17 mouse cellular contexts compared by ENCODE assay signal in genomic region chr2:158722135-158722534, GRCm38 (mm10). TPM values are rescaled to one million over a fixed set of nuclear protein-coding genes. Genes with fewer than 3 reads are reported as not detected.
DNase-seq lines count a peak whose midpoint lies in the region; ATAC-seq and TF ChIP-seq lines count a peak whose summit lies in the region.
"Had no signal": no experiment of that assay in that cellular context is flagged by ENCODE, and none has a peak within 500 bp of the region (broad histone marks: within the 10 kb centered on the region; RNA-seq: fewer than 3 reads in every experiment).

No protein-coding gene starts in this region.

- H3K9me3 ChIP-seq in heart, postnatal 0 days (replicated peaks; ENCODE audit: control insufficient read depth, low read length) = no peaks in the 10 kb centered on the region
- H3K9me3 ChIP-seq in liver, postnatal 0 days (ENCODE audit: low read length) = no peaks in the 10 kb centered on the region
- H3K9me3 ChIP-seq in liver, embryonic 11.5 days (ENCODE audit: control insufficient read depth, low read length) = no peaks in the 10 kb centered on the region
- no peaks in the 10 kb centered on the region for H3K9me3 ChIP-seq in CH12.LX (replicated peaks; ENCODE audit: low read length)
- no peaks in the 10 kb centered on the region for H3K9me3 ChIP-seq in kidney, postnatal 0 days (replicated peaks; ENCODE audit: low read length)
- H3K9me3 ChIP-seq: heart, embryonic 12.5 days; hindbrain, embryonic 15.5 days; limb, embryonic 13.5 days had no signal

- no peak overlapping the region for H3K9ac ChIP-seq in heart, postnatal 0 days (replicated peaks; ENCODE audit: low read depth, low read length)
- no peak overlapping the region for H3K9ac ChIP-seq in liver, postnatal 0 days (replicated peaks)
- no peak overlapping the region for H3K9ac ChIP-seq in liver, embryonic 11.5 days (ENCODE audit: low read depth, low read length)
- peak overlapping the region; percentile 51; the same call in 1 of the 2 replicates for H3K9ac ChIP-seq in CH12.LX (ENCODE audit: insufficient read depth, low read depth)
- H3K9ac ChIP-seq in kidney, postnatal 0 days (ENCODE audit: low read depth, low read length) = no peak overlapping the region
- H3K9ac ChIP-seq: heart, embryonic 12.5 days; hindbrain, embryonic 15.5 days; limb, embryonic 13.5 days had no signal

- no peak for DNase-seq in heart, postnatal 0 days (ENCODE audit: low spot score)
- DNase-seq in heart, postnatal 36 days = no peak
- no peak for DNase-seq in liver, postnatal 0 days
- no peak for DNase-seq in liver, embryonic 11.5 days (ENCODE audit: low spot score)
- DNase-seq in CH12.LX (ENCODE audit: extremely low read depth) = no peak
- no peak for DNase-seq in kidney, postnatal 0 days (ENCODE audit: low spot score)
- DNase-seq in frontal cortex, postnatal 36 days (ENCODE audit: low spot score in 2 of 2) = no peak
- DNase-seq in embryo, embryonic 11 days = no peak
- DNase-seq: adrenal gland, postnatal 36 days; cerebellum, adult 9-11 months; gastrocnemius, adult 2 months; lung, adult 2 months; midbrain, embryonic 14.5 days had no signal

- TF ChIP-seq RAD21 in CH12.LX (IDR thresholded peaks at IDR 0.05; ENCODE audit: low read depth, low read length) = no peak

- H3K36me3 ChIP-seq in heart, postnatal 0 days (replicated peaks; ENCODE audit: control insufficient read depth, insufficient read depth, low read length) = no peaks in the 10 kb centered on the region
- H3K36me3 ChIP-seq in liver, postnatal 0 days (replicated peaks; ENCODE audit: insufficient read depth, low read length) = no peaks in the 10 kb centered on the region
- H3K36me3 ChIP-seq in liver, embryonic 11.5 days (ENCODE audit: control insufficient read depth, insufficient read depth, low read length) = no peaks in the 10 kb centered on the region
- peaks cover 21 to 51% of the 10 kb centered on the region in 2 experiments for H3K36me3 ChIP-seq in CH12.LX (replicated peaks in 1 of 2; ENCODE audit: control insufficient read depth in 1 of 2, insufficient read depth in 1 of 2, low read length in 1 of 2)
- H3K36me3 ChIP-seq in kidney, postnatal 0 days (ENCODE audit: insufficient read depth, low read length) = no peaks in the 10 kb centered on the region
- H3K36me3 ChIP-seq: heart, embryonic 12.5 days; hindbrain, embryonic 15.5 days; limb, embryonic 13.5 days had no signal

- dilution Hi-C loops in CH12.LX (cut with MboI; ENCODE audit: extremely low pct_ligation_motif_present, extremely low pct_unique_long_range_greater_than_20kb, low sequenced_read_pairs) = no loop called here

- 19% methylated on average over 4 of the region's 4 CpGs for WGBS in heart, postnatal 0 days
- 47% methylated on average over 3 of the region's 4 CpGs for WGBS in liver, postnatal 0 days (ENCODE audit: insufficient replicate concordance)
- WGBS in liver, embryonic 11.5 days = 69% methylated on average over 4 of the region's 4 CpGs
- WGBS in kidney, postnatal 0 days = 76% methylated on average over 4 of the region's 4 CpGs

- no peak for TF ChIP-seq CTCF in heart, postnatal 0 days (IDR thresholded peaks at IDR 0.05; ENCODE audit: low read depth)
- TF ChIP-seq CTCF in liver, postnatal 0 days (IDR thresholded peaks at IDR 0.05; ENCODE audit: low read depth) = no peak
- no peak for TF ChIP-seq CTCF in CH12.LX (conservative IDR thresholded peaks at IDR 0.05 in 1 of 2, IDR thresholded peaks at IDR 0.05 in 1 of 2; ENCODE audit: low read depth in 2 of 2, low read length in 2 of 2)
- TF ChIP-seq CTCF in kidney, postnatal 0 days (IDR thresholded peaks at IDR 0.05; ENCODE audit: low read depth) = no peak

- ATAC-seq in heart, postnatal 0 days (ENCODE audit: insufficient read depth, low read depth) = no peak
- ATAC-seq in liver, postnatal 0 days = no peak
- ATAC-seq in liver, embryonic 11.5 days (replicated peaks; ENCODE audit: low FRiP score) = no peak
- ATAC-seq in kidney, postnatal 0 days (replicated peaks; ENCODE audit: low FRiP score, low read depth) = no peak; the same call in 1 of the 2 replicates
- ATAC-seq: forebrain, embryonic 14.5 days had no signal

- peaks cover 54% of the 10 kb centered on the region for H3K79me2 ChIP-seq in CH12.LX (replicated peaks; ENCODE audit: control insufficient read depth, extremely low read depth, insufficient read depth, poor library complexity, severe bottlenecking)

- H3K4me1 ChIP-seq in heart, postnatal 0 days (ENCODE audit: control insufficient read depth, insufficient read depth) = peaks cover 5% of the 10 kb centered on the region; the same call in 1 of the 2 replicates
- peaks cover 4% of the 10 kb centered on the region for H3K4me1 ChIP-seq in liver, postnatal 0 days (ENCODE audit: insufficient read depth)
- H3K4me1 ChIP-seq in liver, embryonic 11.5 days (replicated peaks; ENCODE audit: control insufficient read depth, insufficient read depth, low read length) = peaks cover 15% of the 10 kb centered on the region
- peaks cover 53 to 89% of the 10 kb centered on the region in 2 experiments for H3K4me1 ChIP-seq in CH12.LX (ENCODE audit: control insufficient read depth in 1 of 2, insufficient read depth in 2 of 2)
- H3K4me1 ChIP-seq in kidney, postnatal 0 days (replicated peaks; ENCODE audit: insufficient read depth, low read length) = no peaks in the 10 kb centered on the region
- H3K4me1 ChIP-seq: limb, embryonic 13.5 days had no signal

- intact Hi-C loops in heart, postnatal 36 days (cut with DNase I) = no loop called here

- H3K4me2 ChIP-seq in heart, postnatal 0 days (ENCODE audit: low read depth, low read length) = no peak overlapping the region
- no peak overlapping the region for H3K4me2 ChIP-seq in liver, postnatal 0 days (ENCODE audit: low read depth, low read length)
- no peak overlapping the region for H3K4me2 ChIP-seq in liver, embryonic 11.5 days
- H3K4me2 ChIP-seq in CH12.LX (ENCODE audit: insufficient read depth, low read depth, poor library complexity, severe bottlenecking) = 0 out of 2 replicates have a peak overlapping the region, but pooled peaks have one; percentile 11
- H3K4me2 ChIP-seq in kidney, postnatal 0 days (ENCODE audit: low read length) = no peak overlapping the region
- H3K4me2 ChIP-seq: hindbrain, embryonic 15.5 days; limb, embryonic 13.5 days had no signal

- peak overlapping the region; percentile 66; the same call in 1 of the 2 replicates for H3K27ac ChIP-seq in heart, postnatal 0 days (ENCODE audit: low read depth)
- peak overlapping the region; percentile 79 for H3K27ac ChIP-seq in liver, postnatal 0 days (ENCODE audit: low read depth)
- no peak overlapping the region for H3K27ac ChIP-seq in liver, embryonic 11.5 days (ENCODE audit: low read depth, low read length)
- peak overlapping the region; percentile 91 for H3K27ac ChIP-seq in CH12.LX (ENCODE audit: insufficient read depth, low read depth)
- peak overlapping the region; percentile 36; the same call in 1 of the 2 replicates for H3K27ac ChIP-seq in kidney, postnatal 0 days
- H3K27ac ChIP-seq: gastrocnemius, adult 2 months; hindbrain, embryonic 15.5 days; limb, embryonic 13.5 days had no signal

- H3K27me3 ChIP-seq in heart, postnatal 0 days (ENCODE audit: control insufficient read depth, insufficient read depth, low read length) = no peaks in the 10 kb centered on the region
- H3K27me3 ChIP-seq in liver, postnatal 0 days (ENCODE audit: insufficient read depth, low read length) = no peaks in the 10 kb centered on the region
- H3K27me3 ChIP-seq in liver, embryonic 11.5 days (replicated peaks; ENCODE audit: control insufficient read depth, insufficient read depth, low read length) = no peaks in the 10 kb centered on the region; the same call in 1 of the 2 replicates
- no peaks in the 10 kb centered on the region for H3K27me3 ChIP-seq in CH12.LX (replicated peaks)
- H3K27me3 ChIP-seq in kidney, postnatal 0 days (ENCODE audit: insufficient read depth, low read length) = no peaks in the 10 kb centered on the region
- H3K27me3 ChIP-seq: heart, embryonic 12.5 days; hindbrain, embryonic 15.5 days had no signal

- no peak for TF ChIP-seq POLR2A in CH12.LX (IDR thresholded peaks at IDR 0.05; ENCODE audit: low read depth, low read length)

- no peak for TF ChIP-seq EP300 in heart, postnatal 0 days (IDR thresholded peaks at IDR 0.05; ENCODE audit: low read depth)
- TF ChIP-seq EP300 in liver, postnatal 0 days (IDR thresholded peaks at IDR 0.05; ENCODE audit: low read depth) = no peak
- 0 out of 2 replicates have a peak, but pooled peaks have one; percentile 28 for TF ChIP-seq EP300 in CH12.LX (IDR thresholded peaks at IDR 0.05; ENCODE audit: low read length)

- in situ Hi-C loops in CH12.LX (cut with MboI; ENCODE audit: low pct_ligation_motif_present, low pct_unique_long_range_greater_than_20kb, low sequenced_read_pairs) = no loop called here

- H3K4me3 ChIP-seq in heart, postnatal 0 days (ENCODE audit: low read depth, low read length) = no peak overlapping the region
- H3K4me3 ChIP-seq in liver, postnatal 0 days (ENCODE audit: low read depth, low read length) = no peak overlapping the region
- no peak overlapping the region for H3K4me3 ChIP-seq in liver, embryonic 11.5 days (ENCODE audit: low read depth, low read length)
- H3K4me3 ChIP-seq in CH12.LX (replicated peaks in 1 of 3; ENCODE audit: low read depth in 2 of 3, low read length in 2 of 3, poor library complexity in 1 of 3) = no peak overlapping the region
- H3K4me3 ChIP-seq in kidney, postnatal 0 days (replicated peaks; ENCODE audit: low read depth, low read length) = no peak overlapping the region
- H3K4me3 ChIP-seq: gastrocnemius, adult 2 months; heart, embryonic 12.5 days; hindbrain, embryonic 15.5 days; limb, embryonic 13.5 days had no signal

RNA-seq across cellular contexts. Expression of gene Fam83d, which starts 45.8 kb away (rescaled TPM):
- total RNA-seq in heart, postnatal 0 days (2014; rRNA removed; ENCODE audit: low replicate concordance) = 37.7 and 75.5 TPM in 2 replicates
- polyA plus RNA-seq in heart, postnatal 0 days (2015; fragmentation: Nextera tagmentation; extraction: Ambion mirVana) = 18.6 and 19.3 TPM in 2 replicates
- 1 to 10 TPM; 1.0 to 1.5 TPM for total RNA-seq in heart, postnatal 36 days (2021)
- 5.0 and 5.7 TPM in 2 replicates for polyA plus RNA-seq in liver, postnatal 0 days (2015; fragmentation: Nextera tagmentation; extraction: Ambion mirVana)
- 27.9 and 28.1 TPM in 2 replicates for polyA plus RNA-seq in liver, embryonic 11.5 days (2014; fragmentation: Nextera tagmentation; extraction: Ambion mirVana)
- 12.2 and 14.1 TPM in 2 replicates for total RNA-seq in CH12.LX (2012; rRNA removed)
- total RNA-seq in CH12.LX (2014; rRNA removed) = 16.1 and 19.8 TPM in 2 replicates
- 12.4 and 15.5 TPM in 2 replicates for polyA plus RNA-seq in CH12.LX (2012; ENCODE audit: insufficient read length, low read depth)
- polyA plus RNA-seq in kidney, postnatal 0 days (2015; fragmentation: Nextera tagmentation; extraction: Ambion mirVana) = 20.9 and 23.5 TPM in 2 replicates

RNA-seq across cellular contexts. Expression of gene Ppp1r16b, which starts 56.9 kb away (rescaled TPM):
- 3.7 and 9.1 TPM in 2 replicates for total RNA-seq in heart, postnatal 0 days (2014; rRNA removed; ENCODE audit: low replicate concordance)
- polyA plus RNA-seq in heart, postnatal 0 days (2015; fragmentation: Nextera tagmentation; extraction: Ambion mirVana) = 5.0 and 5.1 TPM in 2 replicates
- 10 to 100 TPM; 11.3 to 13.4 TPM for total RNA-seq in heart, postnatal 36 days (2021)
- 2.5 and 2.9 TPM in 2 replicates for polyA plus RNA-seq in liver, postnatal 0 days (2015; fragmentation: Nextera tagmentation; extraction: Ambion mirVana)
- 4.4 and 5.2 TPM in 2 replicates for polyA plus RNA-seq in liver, embryonic 11.5 days (2014; fragmentation: Nextera tagmentation; extraction: Ambion mirVana)
- 49.3 and 52.0 TPM in 2 replicates for total RNA-seq in CH12.LX (2012; rRNA removed)
- 28.9 and 37.7 TPM in 2 replicates for total RNA-seq in CH12.LX (2014; rRNA removed)
- 49.4 and 55.7 TPM in 2 replicates for polyA plus RNA-seq in CH12.LX (2012; ENCODE audit: insufficient read length, low read depth)
- 10.1 TPM in 2 replicates for polyA plus RNA-seq in kidney, postnatal 0 days (2015; fragmentation: Nextera tagmentation; extraction: Ambion mirVana)
